Mouse (Mus musculus) hindbrain, embryonic 14.5 days (tissue): Measurements from ENCODE around the gene Cemip2. TPM values are rescaled to one million over a fixed set of nuclear protein-coding genes. Genes with fewer than 3 reads are reported as not detected.

Experiments used
- ATAC-seq: fragments of 200-750 bp; cut with Nextera tagmentation; 2 replicates; pipeline ENCODE4 v1.8.0; 2017; ENCODE audit warnings: moderate number of reproducible peaks, mild to moderate bottlenecking, moderate TSS enrichment, moderate library complexity; ENCODE audit not compliant: low FRiP score
- DNase-seq: peaks from one replicate; pipeline ENCODE4 v3.0.0-alpha.2; 2015; ENCODE audit warnings: low spot score
- H3K27ac ChIP-seq: fragments of 300-500 bp; sonication (generic); 2 replicates; pipeline ENCODE4 v1.5.1; 2014; ENCODE audit warnings: mild to moderate bottlenecking, moderate library complexity
- H3K27me3 ChIP-seq: fragments of 300-500 bp; sonication (generic); 2 replicates; pipeline ENCODE4 v1.6.1; 2014; ENCODE audit warnings: mild to moderate bottlenecking, low read length, mixed read lengths; ENCODE audit not compliant: control insufficient read depth, insufficient read depth
- H3K36me3 ChIP-seq: fragments of 300-500 bp; sonication (generic); replicated peaks from 2 replicates; pipeline ENCODE4 v1.6.1; 2014; ENCODE audit not compliant: control insufficient read depth, insufficient read depth
- H3K4me1 ChIP-seq: fragments of 300-500 bp; sonication (generic); replicated peaks from 2 replicates; pipeline ENCODE4 v1.6.1; 2014; ENCODE audit warnings: antibody characterized with exemption, low read length, mixed read lengths; ENCODE audit not compliant: control insufficient read depth, insufficient read depth
- H3K4me2 ChIP-seq: fragments of 300-500 bp; sonication (generic); replicated peaks from 2 replicates; pipeline ENCODE4 v1.6.1; 2014; ENCODE audit warnings: mild to moderate bottlenecking, moderate library complexity
- H3K4me3 ChIP-seq: fragments of 300-500 bp; sonication (generic); replicated peaks from 2 replicates; pipeline ENCODE4 v1.5.1; 2014; ENCODE audit warnings: mild to moderate bottlenecking, low read length
- H3K9ac ChIP-seq: fragments of 300-500 bp; sonication (generic); 2 replicates; pipeline ENCODE4 v1.6.1; 2014
- H3K9me3 ChIP-seq: fragments of 300-500 bp; sonication (generic); 2 replicates; pipeline ENCODE4 v1.6.1; 2016; ENCODE audit warnings: low read length; ENCODE audit not compliant: control insufficient read depth
- WGBS: fragments of 180-500 bp; shearing (Covaris S2); extraction: QIAGEN DNeasy Blood & Tissue Kit; methylation state at CpG from one replicate; pipeline ENCODE4 v1.1.7; 2014; 5-methylcytosine and 5-hydroxymethylcytosine counted together
- polyA plus RNA-seq: library from polyadenylated mRNA; unstranded; fragments of >200 nt; fragmentation: Nextera tagmentation; extraction: Ambion mirVana; gene quantifications from 2 replicates; pipeline ENCODE4 v1.2.1, GENCODE M21; 2014

Gene Cemip2
- polyA plus RNA-seq, 1 experiment from 2014 or later, result 26.8 TPM

DNA sequence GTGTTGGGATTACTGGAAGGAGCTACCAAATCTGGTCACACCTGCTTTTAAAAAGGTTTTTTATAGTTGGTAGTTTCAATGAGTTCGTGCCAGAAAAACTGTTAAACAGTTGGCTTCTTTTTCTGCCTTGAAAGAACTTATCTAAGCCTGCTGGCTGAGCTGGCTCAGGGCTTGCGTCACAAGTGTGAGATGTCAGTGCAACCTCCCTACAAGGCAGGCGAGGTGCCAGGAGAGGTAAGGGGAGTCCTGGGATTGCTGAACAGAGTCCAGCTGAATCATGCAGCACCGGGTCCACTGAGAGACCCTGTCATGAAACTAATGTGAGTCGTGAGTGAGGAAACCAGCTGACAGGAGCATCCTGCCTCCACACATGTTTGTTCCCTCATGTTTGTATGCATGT, 41.4 kb downstream of the Cemip2 start:
- Histone ChIP-seq H3K27ac (no peak overlapping the region), H3K27me3 (no peaks in the 10 kb centered on the region), H3K4me1 (no peaks in the 10 kb centered on the region), H3K9me3 (no peaks in the 10 kb centered on the region), H3K9ac (no peak overlapping the region), H3K4me3 (no peak overlapping the region), H3K4me2 (no peak overlapping the region), H3K36me3 (peaks cover 86% of the 10 kb centered on the region)
- no peak for ATAC-seq
- WGBS, result 85% methylated on average over 5 of the region's 5 CpGs
- no peak for DNase-seq

DNA sequence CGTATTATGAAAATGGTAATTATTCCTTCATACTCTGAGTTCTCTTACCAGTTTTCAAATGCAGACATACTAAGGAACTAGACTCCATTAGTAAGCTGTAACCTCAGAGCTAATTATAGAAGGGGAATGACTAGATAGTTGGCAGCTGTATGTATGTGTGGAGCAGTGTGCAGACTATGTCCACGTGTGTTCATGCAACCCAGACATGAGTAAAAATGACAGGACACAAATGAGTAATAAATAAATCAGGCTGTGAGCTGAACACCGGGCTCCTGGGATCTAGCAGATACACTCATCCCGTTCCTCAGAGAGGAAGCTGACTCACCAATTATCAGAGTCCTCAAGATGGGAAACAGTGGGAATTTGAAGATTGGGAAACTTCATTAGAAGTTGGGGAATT, 42.0 kb downstream of the Cemip2 start:
- 83% methylated on average over 4 of the region's 4 CpGs for WGBS

DNA sequence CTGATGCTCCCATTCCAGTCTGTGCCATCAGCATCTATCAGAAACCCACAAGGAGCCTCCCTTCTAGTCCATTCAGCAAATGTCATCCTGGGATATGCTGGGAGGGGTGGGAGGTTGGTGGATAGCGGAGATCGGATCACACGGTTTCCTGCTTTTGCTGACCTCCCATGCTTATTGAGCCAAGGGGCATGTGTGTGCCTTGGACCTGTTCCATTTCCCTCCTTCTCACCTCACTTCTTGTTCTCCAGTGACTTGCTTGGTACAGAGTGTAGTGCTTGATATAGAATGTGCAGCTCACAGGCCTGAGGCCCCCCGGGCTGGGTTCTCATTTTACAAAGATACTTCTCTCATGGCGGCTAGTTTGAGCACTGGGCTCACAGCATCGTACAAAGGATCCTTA, 43.7 kb downstream of the Cemip2 start:
- Histone ChIP-seq H3K9ac (no peak overlapping the region), H3K9me3 (no peaks in the 10 kb centered on the region), H3K4me1 (no peaks in the 10 kb centered on the region), H3K27me3 (no peaks in the 10 kb centered on the region), H3K4me3 (no peak overlapping the region), H3K36me3 (peaks cover 87% of the 10 kb centered on the region), H3K4me2 (no peak overlapping the region), H3K27ac (no peak overlapping the region)
- DNase-seq (no peak), ATAC-seq (no peak)
- 78% methylated on average over 6 of the region's 6 CpGs for WGBS

More for the DNA sequence above, 42.0 kb downstream of the Cemip2 start:
- Histone ChIP-seq H3K4me1 (no peaks in the 10 kb centered on the region), H3K4me3 (no peak overlapping the region), H3K4me2 (no peak overlapping the region), H3K27me3 (no peaks in the 10 kb centered on the region), H3K36me3 (peaks cover 87% of the 10 kb centered on the region), H3K9ac (no peak overlapping the region), H3K9me3 (no peaks in the 10 kb centered on the region), H3K27ac (no peak overlapping the region)
- ATAC-seq, result no peak
- DNase-seq, result no peak

DNA sequence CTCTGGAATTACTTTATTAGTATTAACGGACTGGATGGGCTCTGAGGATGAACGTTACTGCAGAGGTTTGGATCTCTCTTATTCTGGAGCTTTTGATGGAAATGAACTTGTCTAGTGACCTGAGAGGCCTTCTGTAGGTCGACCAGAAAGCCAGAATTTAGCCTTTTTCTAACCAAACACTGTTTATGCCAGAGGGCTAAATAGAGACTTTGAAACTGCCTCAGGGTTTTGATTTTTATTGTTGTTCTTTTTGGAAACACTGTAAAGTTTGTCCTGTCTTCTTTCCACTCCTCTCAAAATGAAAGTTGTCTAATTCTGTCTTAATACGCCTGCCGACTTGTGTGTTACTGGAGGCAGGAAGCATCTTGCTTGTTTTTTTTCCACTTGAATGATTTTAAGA, 46.0 kb downstream of the Cemip2 start:
- Histone ChIP-seq H3K27ac (no peak overlapping the region), H3K4me1 (no peaks in the 10 kb centered on the region), H3K36me3 (peaks cover 88% of the 10 kb centered on the region), H3K9me3 (no peaks in the 10 kb centered on the region), H3K9ac (no peak overlapping the region), H3K4me2 (no peak overlapping the region), H3K27me3 (no peaks in the 10 kb centered on the region), H3K4me3 (no peak overlapping the region)
- 90% methylated on average over 5 of the region's 5 CpGs for WGBS
- ATAC-seq (no peak), DNase-seq (no peak)

DNA sequence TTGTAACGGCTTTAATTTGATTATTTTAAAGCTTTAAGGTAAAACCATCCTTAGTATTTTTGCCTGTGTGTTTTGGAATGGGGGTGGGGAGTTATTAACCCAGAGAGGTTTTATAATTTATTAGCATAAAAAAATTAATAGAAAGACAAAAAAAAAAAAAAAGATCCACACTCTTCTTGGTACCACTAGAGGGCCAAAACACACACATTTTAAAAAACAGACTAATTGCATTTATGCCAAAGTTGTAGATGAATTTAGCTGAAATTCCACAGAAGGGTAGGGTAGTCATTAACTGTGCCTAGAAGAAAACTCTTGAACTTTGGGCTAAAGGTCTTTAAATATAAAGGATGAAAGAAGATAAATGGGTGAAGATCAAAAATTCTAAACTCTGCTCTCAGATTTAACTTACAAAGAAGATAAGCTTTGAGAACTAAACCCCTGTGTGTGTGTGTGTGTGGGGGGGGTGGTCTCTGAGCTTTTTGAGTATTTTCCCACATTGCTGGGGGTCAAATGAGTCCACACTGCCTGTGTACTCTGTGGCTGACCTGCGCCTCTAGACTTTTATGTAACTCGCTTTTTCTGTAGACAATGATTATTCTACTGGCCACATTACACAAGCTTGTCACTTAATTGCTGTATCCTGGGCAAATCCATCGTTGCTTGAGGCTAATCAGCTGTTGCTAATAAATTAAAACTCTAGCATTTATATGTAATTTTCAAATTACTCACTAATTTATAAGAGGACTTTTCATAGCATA, 47.2 kb downstream of the Cemip2 start:
- Histone ChIP-seq H3K9me3 (no peaks in the 10 kb centered on the region), H3K36me3 (peaks cover 87% of the 10 kb centered on the region), H3K9ac (no peak overlapping the region), H3K4me1 (no peaks in the 10 kb centered on the region), H3K4me2 (no peak overlapping the region), H3K27me3 (no peaks in the 10 kb centered on the region), H3K4me3 (no peak overlapping the region), H3K27ac (no peak overlapping the region)
- ATAC-seq (no peak), DNase-seq (no peak)
- 86% methylated on average over 4 of the region's 4 CpGs for WGBS

DNA sequence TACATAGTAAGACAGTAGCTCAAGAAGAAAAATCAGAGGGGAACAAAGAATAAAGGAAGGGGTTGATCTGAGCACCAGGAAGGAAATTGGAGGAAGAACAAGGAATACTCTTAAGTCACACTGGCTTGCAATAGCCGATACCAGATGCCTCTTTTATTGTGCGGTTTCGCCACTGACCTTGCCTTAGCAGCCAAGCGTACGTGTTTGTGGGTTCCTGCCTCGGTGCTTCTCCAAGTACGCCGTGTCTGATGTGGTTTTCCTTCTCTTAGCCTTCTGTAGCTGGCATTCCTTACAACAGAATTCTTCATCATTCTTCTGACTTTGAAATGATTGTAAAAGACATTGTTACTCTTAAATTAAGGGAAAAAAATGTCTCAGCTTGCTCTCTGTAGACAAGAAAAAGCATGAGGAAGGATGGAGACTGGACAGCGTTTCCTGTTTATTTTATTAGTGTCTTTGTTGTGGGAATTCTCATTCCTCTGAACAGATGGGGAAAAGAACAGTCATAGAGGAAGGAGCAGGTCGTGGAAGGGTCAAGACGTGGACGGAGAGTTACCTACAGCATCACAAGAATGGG, 55.4 kb downstream of the Cemip2 start:
- H3K4me1 ChIP-seq, result no peaks in the 10 kb centered on the region
- no peak overlapping the region for H3K27ac ChIP-seq
- H3K4me2 ChIP-seq, result no peak overlapping the region
- peaks cover 92% of the 10 kb centered on the region for H3K36me3 ChIP-seq
- H3K9ac ChIP-seq, result no peak overlapping the region
- H3K9me3 ChIP-seq, result no peaks in the 10 kb centered on the region
- 84% methylated on average over 12 of the region's 12 CpGs for WGBS
- DNase-seq (no peak), ATAC-seq (no peak)
- H3K4me3 ChIP-seq, result no peak overlapping the region
- no peaks in the 10 kb centered on the region for H3K27me3 ChIP-seq

DNA sequence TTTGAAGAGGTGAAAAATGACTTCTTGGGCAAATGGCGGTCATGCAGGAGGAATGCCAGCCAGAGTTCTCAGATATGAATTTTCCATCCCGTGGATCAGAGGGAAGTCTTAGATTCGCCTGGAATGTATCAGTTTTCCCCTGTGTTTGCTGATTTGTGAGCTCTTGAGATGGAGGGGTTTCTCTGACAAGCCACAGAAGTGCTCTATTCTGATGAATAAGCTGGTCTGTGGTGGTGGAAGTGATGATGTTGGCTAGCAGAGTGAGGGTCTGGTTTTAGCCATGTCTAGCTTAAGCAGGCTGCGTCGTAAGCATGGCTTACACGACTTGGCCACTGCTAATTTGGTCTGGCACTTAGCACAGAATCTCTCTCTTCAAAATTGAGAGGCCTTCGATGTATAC, 56.8 kb downstream of the Cemip2 start:
- DNase-seq (no peak), ATAC-seq (no peak)
- H3K9me3 ChIP-seq, result no peaks in the 10 kb centered on the region
- WGBS, result 96% methylated on average over 7 of the region's 7 CpGs
- no peaks in the 10 kb centered on the region for H3K4me1 ChIP-seq
- no peak overlapping the region for H3K9ac ChIP-seq
- H3K4me2 ChIP-seq, result no peak overlapping the region
- no peak overlapping the region for H3K27ac ChIP-seq
- no peaks in the 10 kb centered on the region for H3K27me3 ChIP-seq
- no peak overlapping the region for H3K4me3 ChIP-seq
- peaks cover 83% of the 10 kb centered on the region for H3K36me3 ChIP-seq

DNA sequence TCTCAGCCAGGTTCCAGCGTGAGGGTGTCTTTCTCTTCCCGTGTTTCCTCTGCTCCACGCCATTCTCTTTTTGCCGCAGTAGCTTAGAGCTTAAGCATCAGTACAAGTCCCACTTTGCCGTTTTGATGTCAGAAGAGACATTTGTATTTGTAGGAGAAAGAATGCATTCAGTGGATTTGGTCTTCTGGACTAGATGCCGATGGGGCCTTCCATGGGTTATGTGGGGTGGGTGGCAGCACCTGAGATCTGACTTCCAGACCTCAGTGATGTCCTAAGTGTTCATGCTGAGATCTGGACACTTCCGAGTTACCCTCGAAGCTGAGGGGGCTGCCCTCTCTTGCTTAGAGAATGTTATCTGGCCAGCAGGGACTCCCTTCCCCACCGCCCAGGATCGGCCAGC, 72.6 kb downstream of the Cemip2 start:
- WGBS, result 86% methylated on average over 10 of the region's 10 CpGs

DNA sequence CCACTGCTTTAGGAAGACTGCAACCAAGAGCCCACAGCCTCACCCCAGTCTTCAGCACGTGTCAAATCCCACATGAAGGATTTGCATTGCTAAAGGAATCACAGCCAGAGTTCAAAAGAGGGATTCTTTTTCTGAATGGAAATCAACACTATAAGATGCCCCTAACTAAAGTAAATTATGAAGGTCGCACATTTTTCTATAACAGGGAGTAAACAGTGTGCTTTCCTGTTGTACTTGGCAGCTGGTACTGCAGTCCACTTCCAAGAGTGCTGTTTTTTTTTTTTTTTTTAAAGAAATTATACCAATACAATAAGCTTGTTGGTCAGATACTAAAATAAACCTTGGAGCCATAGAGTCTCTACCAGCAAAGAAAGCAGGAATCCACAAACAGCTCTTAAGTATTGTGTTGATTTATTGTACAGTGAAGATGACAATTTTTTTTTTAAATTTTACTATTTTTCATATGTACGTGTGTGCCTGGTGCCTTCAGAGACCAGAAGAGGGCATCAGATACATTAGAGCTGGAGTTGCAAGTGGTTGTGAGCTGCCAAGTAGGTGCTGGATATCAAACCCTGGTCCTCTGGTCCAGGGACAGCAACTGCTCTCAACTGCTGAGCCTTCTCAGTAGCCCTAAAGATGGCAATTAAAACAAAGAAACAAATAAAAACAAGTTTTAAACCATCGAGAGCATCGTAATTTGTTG, 76.5 kb downstream of the Cemip2 start:
- no peak overlapping the region for H3K27ac ChIP-seq

More for the DNA sequence above, 72.6 kb downstream of the Cemip2 start:
- Histone ChIP-seq H3K27ac (no peak overlapping the region), H3K36me3 (peaks cover 94% of the 10 kb centered on the region), H3K4me1 (no peaks in the 10 kb centered on the region), H3K4me2 (no peak overlapping the region), H3K9ac (no peak overlapping the region), H3K4me3 (no peak overlapping the region), H3K9me3 (no peaks in the 10 kb centered on the region), H3K27me3 (no peaks in the 10 kb centered on the region)
- DNase-seq, result no peak
- ATAC-seq, result no peak

More for the DNA sequence above, 76.5 kb downstream of the Cemip2 start:
- Histone ChIP-seq H3K36me3 (peaks cover 91% of the 10 kb centered on the region), H3K27me3 (no peaks in the 10 kb centered on the region), H3K9me3 (no peaks in the 10 kb centered on the region), H3K4me1 (no peaks in the 10 kb centered on the region), H3K4me3 (no peak overlapping the region), H3K9ac (no peak overlapping the region), H3K4me2 (no peak overlapping the region)
- DNase-seq (no peak), ATAC-seq (no peak)
- 95% methylated on average over 5 of the region's 5 CpGs for WGBS
